Mouse (Mus musculus) v-Abl transformed pro-B cells (cell line): ENCODE data around the gene Zfp648.

ENCODE experiments used
- in situ Hi-C, 2 experiments: fragments of 400-800 bp; cut with MboI; formaldehyde crosslinking; loops; one replicate each; pipeline ENCODE4 v1.15.1; 2025; ENCODE audit not compliant: unreplicated experiment in 2 of 2

Zfp648 gene

GRCm38 (mm10) chr1:154204652-154205573 is 3.9 kb downstream of the Zfp648 start:
- in situ Hi-C loops, result no loop called here

GRCm38 (mm10) chr1:154219991-154220390 is 19.0 kb downstream of the Zfp648 start:
- in situ Hi-C loops, result no loop called here

- in situ Hi-C loops, result no loop called here
These were observed 19.6 kb downstream of the Zfp648 start for GRCm38 (mm10) chr1:154220566-154220965.

GRCm38 (mm10) chr1:154223807-154224207 is 22.8 kb downstream of the Zfp648 start:
- in situ Hi-C loops, result no loop called here

- in situ Hi-C loops, result no loop called here
These were observed 31.6 kb downstream of the Zfp648 start for GRCm38 (mm10) chr1:154232594-154232993.

- in situ Hi-C loops, result no loop called here
These were observed 32.0 kb downstream of the Zfp648 start for GRCm38 (mm10) chr1:154233033-154233432.

- in situ Hi-C loops, result no loop called here
These were observed 33.8 kb downstream of the Zfp648 start for GRCm38 (mm10) chr1:154234814-154235213.

GRCm38 (mm10) chr1:154238876-154239275 is 37.9 kb downstream of the Zfp648 start:
- in situ Hi-C loops, result no loop called here

- in situ Hi-C loops, result no loop called here
These were observed 50.2 kb downstream of the Zfp648 start for GRCm38 (mm10) chr1:154251186-154251585.

GRCm38 (mm10) chr1:154252739-154253138 is 51.8 kb downstream of the Zfp648 start:
- in situ Hi-C loops, result no loop called here
